Mouse (Mus musculus) hindbrain, postnatal 0 days (tissue): ENCODE data around the gene Cux1. TPM values are rescaled to one million over a fixed set of nuclear protein-coding genes. Genes with fewer than 3 reads are reported as not detected.

Experiments used
- ATAC-seq: fragments of 200-750 bp; cut with Nextera tagmentation; 2 replicates; pipeline ENCODE4 v1.8.0; 2017; ENCODE audit warnings: mild to moderate bottlenecking, moderate TSS enrichment, moderate library complexity
- DNase-seq: peaks from one replicate; pipeline ENCODE4 v3.0.0-alpha.2; 2015; ENCODE audit warnings: low spot score
- H3K27ac ChIP-seq: fragments of 300-500 bp; sonication (generic); 2 replicates; pipeline ENCODE4 v1.5.1; 2014; ENCODE audit warnings: mild to moderate bottlenecking
- H3K27me3 ChIP-seq: fragments of 300-500 bp; sonication (generic); 2 replicates; pipeline ENCODE4 v1.6.1; 2014; ENCODE audit warnings: low read length, mixed read lengths; ENCODE audit not compliant: insufficient read depth
- H3K36me3 ChIP-seq: fragments of 300-500 bp; sonication (generic); 2 replicates; pipeline ENCODE4 v1.6.1; 2014; ENCODE audit warnings: low read length, mixed read lengths; ENCODE audit not compliant: insufficient read depth
- H3K4me1 ChIP-seq: fragments of 300-500 bp; sonication (generic); 2 replicates; pipeline ENCODE4 v1.6.1; 2014; ENCODE audit warnings: antibody characterized with exemption, low read length, mixed read lengths; ENCODE audit not compliant: insufficient read depth
- H3K4me2 ChIP-seq: fragments of 300-500 bp; sonication (generic); 2 replicates; pipeline ENCODE4 v1.6.1; 2014; ENCODE audit warnings: low read depth, mild to moderate bottlenecking, low read length, moderate library complexity, mixed read lengths
- H3K4me3 ChIP-seq: fragments of 300-500 bp; sonication (generic); 2 replicates; pipeline ENCODE4 v1.5.1; 2014; ENCODE audit warnings: low read length
- H3K9ac ChIP-seq: fragments of 300-500 bp; sonication (generic); replicated peaks from 2 replicates; pipeline ENCODE4 v1.6.1; 2014; ENCODE audit warnings: mild to moderate bottlenecking, low read length, moderate library complexity, mixed read lengths
- H3K9me3 ChIP-seq: fragments of 300-500 bp; sonication (generic); 2 replicates; pipeline ENCODE4 v1.6.1; 2016; ENCODE audit warnings: low read length, mixed read lengths
- CTCF ChIP-seq: IDR thresholded peaks from 2 replicates; pipeline ENCODE4 v1.5.1; 2016; ENCODE audit warnings: antibody characterized with exemption, control low read depth, low read depth
- WGBS: fragments of 180-500 bp; shearing (Covaris S2); extraction: QIAGEN DNeasy Blood & Tissue Kit; methylation state at CpG from one replicate; pipeline ENCODE4 v1.1.7; 2014; 5-methylcytosine and 5-hydroxymethylcytosine counted together
- polyA plus RNA-seq: library from polyadenylated mRNA; unstranded; fragments of >200 nt; fragmentation: Nextera tagmentation; extraction: Ambion mirVana; gene quantifications from 2 replicates; pipeline ENCODE4 v1.2.1, GENCODE M21; 2015
- total RNA-seq: library from RNA; depleted of rRNA; stranded (reverse); fragments of >200 nt; gene quantifications from 2 replicates; pipeline ENCODE4 v1.2.3, GENCODE M21; 2014

Cux1 gene
- total and polyA plus RNA-seq, 2 experiments from 2014 or later = 86.3 to 137 TPM

DNA sequence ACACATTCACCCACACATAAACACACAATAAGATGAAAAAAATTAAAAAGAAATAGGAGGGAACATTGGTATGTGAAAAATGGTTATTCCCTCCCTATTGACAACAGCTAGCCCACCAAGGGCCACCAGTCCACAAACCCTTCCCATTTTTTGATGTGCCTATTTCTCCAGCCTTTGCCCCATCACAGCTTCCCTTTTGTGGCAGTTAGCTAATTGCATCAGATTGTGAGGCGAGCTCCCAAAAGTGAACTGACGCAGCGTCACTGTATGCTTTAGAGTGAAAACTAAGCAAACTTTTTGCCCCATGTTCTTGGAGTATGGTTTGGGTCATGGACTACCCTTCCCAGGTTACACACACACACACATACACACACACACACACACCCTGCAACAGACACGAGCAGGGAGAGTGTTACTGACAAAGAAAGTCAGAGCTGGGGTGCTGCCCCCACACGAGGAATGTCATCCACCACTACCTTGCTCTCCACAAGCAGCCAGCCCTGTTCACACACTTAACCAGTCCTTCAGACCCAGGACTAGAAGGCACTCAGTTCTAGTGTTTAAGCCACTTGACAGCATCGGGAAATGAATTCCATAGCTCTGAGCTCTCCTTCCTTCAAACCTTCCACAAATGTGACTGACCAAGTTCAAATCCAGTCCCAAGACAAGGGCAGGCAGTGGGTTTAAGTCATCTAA is 172.6 kb downstream of the Cux1 start:
- no peak for DNase-seq
- H3K27me3 ChIP-seq = no peaks in the 10 kb centered on the region
- H3K27ac ChIP-seq = no peak overlapping the region
- H3K4me2 ChIP-seq = no peak overlapping the region
- no peaks in the 10 kb centered on the region for H3K9me3 ChIP-seq
- no peak for ATAC-seq
- H3K36me3 ChIP-seq = no peaks in the 10 kb centered on the region
- H3K9ac ChIP-seq = no peak overlapping the region
- WGBS = 91% methylated on average over 6 of the region's 6 CpGs
- no peak for TF ChIP-seq CTCF
- no peak overlapping the region for H3K4me3 ChIP-seq
- no peaks in the 10 kb centered on the region for H3K4me1 ChIP-seq

DNA sequence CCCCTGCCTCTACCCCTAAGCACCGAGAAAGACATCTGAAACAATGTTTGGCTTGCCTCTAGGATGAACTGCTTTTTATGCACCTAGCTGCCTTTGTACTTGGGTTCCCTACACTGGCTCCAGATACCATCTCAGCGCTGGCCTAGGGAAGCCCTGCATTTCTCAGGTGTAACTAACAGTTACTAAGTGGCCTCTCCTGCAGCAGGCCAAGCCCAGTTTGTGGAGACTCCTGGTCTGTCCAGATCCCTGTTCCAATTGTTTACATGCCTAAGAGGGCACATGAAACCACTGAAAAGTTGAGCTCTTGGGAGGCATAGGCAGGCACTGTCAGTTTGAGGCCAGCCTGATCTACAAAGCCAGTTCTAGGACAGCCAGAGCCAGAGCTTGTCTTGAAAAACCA is 173.7 kb downstream of the Cux1 start:
- H3K27me3 ChIP-seq = no peaks in the 10 kb centered on the region
- H3K4me2 ChIP-seq = no peak overlapping the region
- no peak overlapping the region for H3K4me3 ChIP-seq
- 91% methylated on average over 2 of the region's 2 CpGs for WGBS
- no peak for TF ChIP-seq CTCF
- ATAC-seq (no peak), DNase-seq (no peak)
- no peak overlapping the region for H3K9ac ChIP-seq
- no peak overlapping the region for H3K27ac ChIP-seq
- H3K9me3 ChIP-seq = no peaks in the 10 kb centered on the region
- H3K36me3 ChIP-seq = no peaks in the 10 kb centered on the region
- H3K4me1 ChIP-seq = no peaks in the 10 kb centered on the region

DNA sequence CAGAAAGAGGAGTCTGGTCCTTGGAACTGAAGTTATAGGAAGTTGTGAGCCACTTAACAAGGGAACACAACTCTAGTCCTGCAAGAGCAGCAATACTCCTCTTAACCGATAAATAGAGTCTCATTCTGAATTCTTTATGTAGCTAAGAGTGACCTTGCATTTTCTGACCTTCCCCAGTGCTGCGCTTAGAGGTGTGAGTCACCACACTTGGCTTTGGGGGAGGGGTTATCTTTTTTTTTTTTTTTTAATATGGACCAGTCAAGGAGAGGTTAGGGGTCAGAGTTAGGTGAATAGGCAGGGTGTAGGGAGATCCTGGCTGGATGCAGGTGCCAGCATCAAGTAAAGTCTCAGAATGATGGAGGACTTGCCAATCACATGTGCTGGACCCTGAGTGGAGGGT is 180.5 kb downstream of the Cux1 start:
- 89% methylated on average over 2 of the region's 2 CpGs for WGBS
- ATAC-seq (no peak), DNase-seq (no peak)

DNA sequence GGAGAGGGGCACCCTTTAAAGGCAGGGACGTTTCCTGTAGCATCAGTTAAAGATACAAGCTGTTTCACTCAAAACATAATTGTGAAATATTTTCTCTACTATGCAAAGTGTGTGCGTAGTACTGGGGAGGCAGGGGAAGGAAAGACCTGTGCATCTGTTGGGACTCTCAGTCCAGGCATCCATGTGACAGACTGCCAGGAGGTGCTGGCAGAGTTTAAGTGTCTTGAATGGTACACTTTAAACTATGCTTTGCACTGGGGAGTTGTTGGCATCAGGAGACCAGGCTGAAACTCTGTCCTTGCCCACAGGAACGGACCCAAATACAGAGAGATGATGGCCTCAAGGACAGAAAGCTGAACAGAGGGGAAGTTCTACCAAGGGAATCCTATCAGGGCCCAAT is 182.1 kb downstream of the Cux1 start:
- H3K36me3 ChIP-seq = no peaks in the 10 kb centered on the region
- no peak overlapping the region for H3K9ac ChIP-seq
- ATAC-seq (no peak), DNase-seq (no peak)
- TF ChIP-seq CTCF = no peak
- H3K4me2 ChIP-seq = no peak overlapping the region
- no peak overlapping the region for H3K4me3 ChIP-seq
- no peaks in the 10 kb centered on the region for H3K4me1 ChIP-seq
- H3K9me3 ChIP-seq = no peaks in the 10 kb centered on the region
- H3K27me3 ChIP-seq = no peaks in the 10 kb centered on the region
- 77% methylated on average over 3 of the region's 3 CpGs for WGBS
- H3K27ac ChIP-seq = no peak overlapping the region

More for the DNA sequence above, 180.5 kb downstream of the Cux1 start:
- Histone ChIP-seq H3K9me3 (no peaks in the 10 kb centered on the region), H3K27me3 (no peaks in the 10 kb centered on the region), H3K4me1 (no peaks in the 10 kb centered on the region), H3K27ac (no peak overlapping the region), H3K36me3 (no peaks in the 10 kb centered on the region), H3K9ac (no peak overlapping the region), H3K4me3 (no peak overlapping the region), H3K4me2 (no peak overlapping the region)
- no peak for TF ChIP-seq CTCF

DNA sequence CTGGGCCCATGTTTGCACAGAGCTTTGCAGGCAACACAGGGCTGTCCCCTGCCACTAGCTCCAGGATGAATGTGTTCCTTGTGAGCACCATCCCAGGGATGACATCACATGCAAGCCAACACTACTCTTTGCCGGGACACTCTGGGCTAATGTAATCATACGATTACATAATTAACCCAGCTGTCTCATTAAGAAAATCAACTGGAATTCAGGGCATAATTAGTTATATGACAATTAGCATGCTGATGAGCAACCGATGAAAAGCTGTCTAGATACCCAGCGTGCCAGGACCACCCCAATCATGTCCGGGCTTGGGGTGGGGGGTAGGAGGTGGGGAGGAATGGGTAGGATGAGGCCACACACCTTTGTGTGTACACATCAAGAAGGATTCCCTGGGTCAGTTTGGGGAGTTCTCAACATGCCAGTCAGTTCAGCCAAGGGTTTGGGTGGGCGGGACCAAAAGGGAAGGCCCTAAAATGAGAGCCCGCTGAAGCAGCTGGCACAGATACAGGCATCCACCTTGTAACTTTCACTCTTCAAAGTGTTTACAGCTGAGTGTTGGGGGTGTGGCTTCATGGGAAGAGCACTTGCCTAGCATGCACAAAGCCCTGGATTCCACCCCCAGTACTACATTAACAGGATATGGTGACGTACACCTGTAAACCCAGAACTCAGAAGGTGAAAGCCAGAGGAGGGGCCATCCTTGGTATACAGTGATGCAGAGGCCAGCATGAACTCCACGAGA is 184.9 kb downstream of the Cux1 start:
- Histone ChIP-seq H3K27ac (no peak overlapping the region), H3K9ac (no peak overlapping the region), H3K4me2 (no peak overlapping the region), H3K4me1 (no peaks in the 10 kb centered on the region; the same call in 1 of the 2 replicates), H3K9me3 (no peaks in the 10 kb centered on the region), H3K36me3 (no peaks in the 10 kb centered on the region), H3K27me3 (no peaks in the 10 kb centered on the region), H3K4me3 (no peak overlapping the region)
- ATAC-seq = no peak
- WGBS = 68% methylated on average over 9 of the region's 9 CpGs
- DNase-seq = no peak
- no peak for TF ChIP-seq CTCF

DNA sequence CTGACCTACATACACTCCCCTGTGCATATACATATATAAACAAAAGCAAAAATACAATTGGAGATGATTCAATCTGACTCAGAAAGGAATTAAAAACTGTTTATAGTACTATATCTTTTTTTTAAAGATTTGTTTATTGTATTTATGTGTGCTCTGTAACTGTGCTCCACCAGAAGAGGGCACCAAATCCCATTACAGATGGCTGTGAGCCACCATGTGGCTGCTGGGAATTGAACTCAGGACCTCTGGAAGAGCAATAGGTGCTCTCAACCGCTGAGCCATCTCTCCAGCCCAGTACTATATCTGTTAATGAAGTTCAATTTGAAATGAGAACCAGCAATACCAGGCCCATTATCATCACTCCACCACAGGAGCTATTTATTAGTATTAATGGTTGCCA is 187.9 kb downstream of the Cux1 start:
- DNase-seq = no peak
- Histone ChIP-seq H3K9ac (no peak overlapping the region), H3K36me3 (no peaks in the 10 kb centered on the region), H3K4me1 (no peaks in the 10 kb centered on the region; the same call in 1 of the 2 replicates), H3K4me2 (no peak overlapping the region), H3K27ac (no peak overlapping the region), H3K9me3 (no peaks in the 10 kb centered on the region), H3K27me3 (no peaks in the 10 kb centered on the region), H3K4me3 (no peak overlapping the region)
- ATAC-seq = no peak
- 92% methylated on average over 1 of the region's 1 CpGs for WGBS
- 0 out of 2 replicates have a peak, but pooled peaks have one; percentile 16 for TF ChIP-seq CTCF

DNA sequence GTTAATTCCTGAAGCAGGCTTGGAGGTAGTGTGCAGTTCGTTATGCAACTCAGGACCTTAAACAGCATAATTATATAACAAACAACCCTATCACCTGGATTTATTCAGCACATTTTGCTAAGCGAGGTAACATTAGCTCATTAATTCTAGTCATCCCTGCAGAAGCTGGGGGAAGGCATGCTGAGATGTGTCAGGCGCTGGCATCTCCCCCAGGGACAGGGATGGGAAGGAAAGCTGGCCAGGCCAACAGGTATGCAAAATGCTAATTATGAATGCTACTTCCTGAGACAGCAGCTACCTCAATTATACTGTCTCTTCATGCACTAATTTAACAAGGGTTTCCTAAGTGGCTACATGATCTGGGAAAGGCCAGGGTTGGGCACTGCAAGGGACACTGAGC is 190.2 kb downstream of the Cux1 start:
- Histone ChIP-seq H3K27ac (no peak overlapping the region), H3K4me1 (no peaks in the 10 kb centered on the region; the same call in 1 of the 2 replicates), H3K27me3 (no peaks in the 10 kb centered on the region), H3K4me2 (no peak overlapping the region), H3K9me3 (no peaks in the 10 kb centered on the region), H3K4me3 (no peak overlapping the region), H3K36me3 (no peaks in the 10 kb centered on the region), H3K9ac (no peak overlapping the region)
- WGBS = 71% methylated on average over 3 of the region's 3 CpGs
- TF ChIP-seq CTCF = no peak
- DNase-seq (no peak), ATAC-seq (no peak)
